Mouse (Mus musculus) 3134 (cell line): ENCODE results near the gene Glod4.

Source experiments
- DNase-seq: peaks from one replicate; pipeline ENCODE4 v3.0.0-alpha.2; 2011; ENCODE audit warnings: low spot score; ENCODE audit not compliant: insufficient read length; ENCODE audit errors: extremely low read depth

Gene Glod4

GRCm38 (mm10) chr11:76153236-76153951 is 90.1 kb downstream of the Glod4 start:
- no peak for DNase-seq

- DNase-seq = no peak
Measured at GRCm38 (mm10) chr11:76150980-76151379, 92.5 kb downstream of the Glod4 start.

- DNase-seq = no peak
Measured at GRCm38 (mm10) chr11:76148055-76149008, 95.2 kb downstream of the Glod4 start.

- DNase-seq = no peak
Measured at GRCm38 (mm10) chr11:76146187-76147010, 97.1 kb downstream of the Glod4 start.

GRCm38 (mm10) chr11:76145169-76145568 is 98.4 kb downstream of the Glod4 start:
- DNase-seq = no peak

GRCm38 (mm10) chr11:76144386-76144785 is 99.1 kb downstream of the Glod4 start:
- DNase-seq = no peak

- DNase-seq = no peak
Measured at GRCm38 (mm10) chr11:76137996-76138395, 105.5 kb downstream of the Glod4 start.

GRCm38 (mm10) chr11:76135641-76136437 is 107.7 kb downstream of the Glod4 start:
- DNase-seq = peak; percentile 70

GRCm38 (mm10) chr11:76130859-76131258 is 112.7 kb downstream of the Glod4 start:
- no peak for DNase-seq

GRCm38 (mm10) chr11:76125386-76125785 is 118.1 kb downstream of the Glod4 start:
- no peak for DNase-seq

- no peak for DNase-seq
Measured at GRCm38 (mm10) chr11:76123517-76123916, 120.0 kb downstream of the Glod4 start.

GRCm38 (mm10) chr11:76122571-76122970 is 121.0 kb downstream of the Glod4 start:
- DNase-seq = no peak

GRCm38 (mm10) chr11:76121086-76121485 is 122.4 kb downstream of the Glod4 start:
- DNase-seq = no peak

GRCm38 (mm10) chr11:76120407-76120901 is 123.1 kb downstream of the Glod4 start:
- DNase-seq = no peak

- DNase-seq = no peak
Measured at GRCm38 (mm10) chr11:76110416-76110815, 133.1 kb downstream of the Glod4 start.

- no peak for DNase-seq
Measured at GRCm38 (mm10) chr11:76106551-76107496, 136.7 kb downstream of the Glod4 start.

- no peak for DNase-seq
Measured at GRCm38 (mm10) chr11:76101154-76101553, 142.4 kb downstream of the Glod4 start.

GRCm38 (mm10) chr11:76099193-76099975 is 144.1 kb downstream of the Glod4 start:
- no peak for DNase-seq
